Mouse (Mus musculus) c-Kit-positive CD71-positive TER-119-negative erythroid progenitor cells, embryonic 14.5 days (primary cell): Measurements from ENCODE around the gene Glis1.
A peak's percentile ranks its signal among the peaks of the same experiment; 100 is the strongest.

Experiments
- DNase-seq: peaks from one replicate; pipeline ENCODE4 v3.0.0-alpha.2; 2013; ENCODE audit warnings: low read depth

The Glis1 gene

DNA sequence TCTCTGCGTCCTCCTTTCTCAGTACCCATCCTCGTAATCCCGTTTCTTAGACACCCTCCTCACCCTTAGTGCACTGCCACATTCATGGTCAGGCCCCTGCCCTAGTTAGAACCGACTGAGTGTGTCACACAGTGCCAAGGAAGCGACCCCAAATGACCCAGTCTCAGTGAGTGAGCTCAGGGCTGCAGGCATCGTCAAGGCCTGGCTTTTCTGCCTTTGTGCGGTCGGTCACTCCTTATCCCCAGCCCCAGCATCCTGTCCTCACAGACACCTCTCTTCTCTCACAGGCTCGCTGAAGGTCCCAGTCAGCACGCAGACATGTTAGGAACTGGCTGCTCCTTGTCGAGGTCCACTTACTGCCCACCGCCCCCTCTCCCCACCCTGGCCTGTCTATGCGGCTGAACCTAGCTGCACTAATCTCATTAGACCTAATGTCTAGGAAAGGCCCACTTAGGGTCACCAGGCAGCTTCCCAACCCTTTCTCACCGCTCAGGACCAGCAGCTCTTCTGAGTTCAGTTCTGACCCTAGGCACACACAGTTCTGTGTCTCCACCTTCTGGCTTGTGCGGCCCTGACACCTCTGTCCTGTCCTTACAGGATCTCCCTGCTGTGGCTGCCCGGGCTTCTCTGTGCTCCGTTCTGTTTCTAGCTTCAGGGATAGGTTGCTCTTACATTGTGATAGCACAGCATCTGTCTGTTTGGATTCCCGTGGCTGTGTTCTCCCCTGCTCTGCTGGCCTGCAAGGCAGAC, 18.1 kb downstream of the Glis1 start:
- DNase-seq, result no peak

GRCm38 (mm10) chr4:107453141-107453984, 19.0 kb downstream of the Glis1 start:
- peak; percentile 75 for DNase-seq

DNA sequence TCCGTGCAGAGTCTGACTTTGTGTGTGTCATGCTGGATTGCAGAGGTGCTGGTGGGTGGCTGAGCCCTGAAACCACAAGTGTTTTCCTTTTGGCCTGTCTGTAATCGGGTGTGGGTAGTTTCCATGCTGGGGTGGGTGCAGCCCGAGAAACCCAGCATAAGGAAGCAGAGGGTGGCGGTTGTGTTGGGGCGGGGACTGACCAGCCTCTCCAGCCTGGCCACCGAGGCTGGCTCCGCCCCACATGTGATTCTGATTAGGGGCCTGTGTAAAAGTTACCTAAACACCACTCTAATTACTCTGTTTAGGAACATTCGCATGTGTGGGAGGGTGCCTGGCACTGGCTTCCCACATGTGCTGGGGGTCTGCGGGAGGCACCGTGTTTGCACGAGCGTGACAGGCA, 23.2 kb downstream of the Glis1 start:
- DNase-seq, result no peak

DNA sequence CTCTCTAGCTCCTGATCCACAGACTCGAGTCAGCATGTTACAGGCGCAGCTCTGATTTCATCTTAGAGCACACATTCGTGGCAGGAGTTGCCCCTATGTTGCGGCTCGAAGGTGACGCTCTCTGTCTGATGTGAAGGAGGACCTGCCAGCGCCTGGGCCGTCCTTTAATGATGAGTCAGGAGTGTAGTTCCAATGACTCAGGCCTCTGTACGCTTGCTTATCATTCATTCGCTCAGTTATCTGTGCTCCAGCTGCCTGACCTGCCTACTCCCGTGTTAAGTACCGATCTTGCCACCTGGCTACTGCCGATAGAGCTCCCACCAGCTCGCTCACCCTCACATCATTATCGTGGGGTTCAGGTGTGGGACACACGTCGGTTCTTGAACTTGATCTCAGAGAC, 24.5 kb downstream of the Glis1 start:
- peak; percentile 48 for DNase-seq

- DNase-seq, result no peak
Observed at GRCm38 (mm10) chr4:107459461-107459860, 25.1 kb downstream of the Glis1 start.

GRCm38 (mm10) chr4:107460468-107460867, 26.1 kb downstream of the Glis1 start:
- DNase-seq, result no peak

DNA sequence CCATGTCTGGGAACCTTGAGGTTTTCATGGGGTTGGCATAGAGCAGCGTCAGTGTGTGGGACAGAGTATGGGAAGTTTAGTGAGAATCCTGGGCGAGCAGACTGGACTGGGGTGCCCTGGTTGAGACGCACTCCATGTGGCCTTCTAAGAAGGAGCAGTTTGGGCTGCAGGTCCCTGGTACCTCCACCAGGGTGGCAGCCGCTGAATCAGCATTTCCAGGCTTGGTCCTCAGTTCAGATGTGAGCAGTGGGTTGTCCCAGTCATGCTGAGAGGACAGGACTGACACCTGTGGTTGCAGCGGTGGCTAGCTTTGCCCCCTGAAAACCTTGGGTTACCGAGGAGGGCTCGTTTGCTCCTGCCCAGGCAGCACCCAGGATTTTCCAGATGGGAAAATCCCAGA, 33.4 kb downstream of the Glis1 start:
- DNase-seq, result no peak

DNA sequence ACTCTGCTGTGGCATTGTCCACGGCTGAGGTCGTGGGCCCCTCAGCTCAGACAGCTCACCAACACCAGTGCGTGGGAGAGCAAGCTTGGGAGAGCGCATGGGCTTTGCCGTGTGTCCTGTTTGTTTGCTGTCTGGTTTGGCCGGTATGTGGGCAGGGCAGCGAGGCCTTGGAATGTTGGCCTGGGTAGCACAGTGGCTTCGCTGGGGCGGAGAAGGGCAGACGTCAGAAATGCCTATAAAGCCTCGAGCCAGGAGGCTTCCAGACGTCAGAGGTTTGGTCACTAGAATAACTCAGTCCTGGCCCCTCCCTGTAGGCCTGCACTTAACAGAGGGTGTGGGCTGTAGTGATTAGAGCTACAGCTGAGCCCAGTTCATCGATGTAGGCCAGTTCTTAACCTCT, 33.9 kb downstream of the Glis1 start:
- DNase-seq, result no peak

DNA sequence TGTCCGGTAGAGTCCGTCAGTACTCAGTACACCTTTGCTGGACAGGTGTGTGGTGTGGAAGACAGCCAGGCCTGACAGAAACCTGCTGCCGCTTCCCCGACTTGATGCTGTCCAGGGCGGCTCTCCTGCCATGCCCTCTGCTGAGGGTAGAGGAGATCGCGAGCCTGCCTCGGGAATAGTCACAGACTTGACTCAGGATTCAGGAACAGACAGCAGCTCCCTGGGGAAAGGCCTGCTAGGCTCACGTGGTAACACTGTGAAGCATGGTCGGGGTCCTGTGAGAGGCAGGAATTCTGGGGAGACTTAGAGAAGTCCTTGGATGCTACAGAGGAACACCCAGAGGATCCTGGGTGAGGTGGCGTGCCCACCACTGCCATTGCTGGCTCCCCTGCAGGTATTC, 34.4 kb downstream of the Glis1 start:
- DNase-seq, result no peak

DNA sequence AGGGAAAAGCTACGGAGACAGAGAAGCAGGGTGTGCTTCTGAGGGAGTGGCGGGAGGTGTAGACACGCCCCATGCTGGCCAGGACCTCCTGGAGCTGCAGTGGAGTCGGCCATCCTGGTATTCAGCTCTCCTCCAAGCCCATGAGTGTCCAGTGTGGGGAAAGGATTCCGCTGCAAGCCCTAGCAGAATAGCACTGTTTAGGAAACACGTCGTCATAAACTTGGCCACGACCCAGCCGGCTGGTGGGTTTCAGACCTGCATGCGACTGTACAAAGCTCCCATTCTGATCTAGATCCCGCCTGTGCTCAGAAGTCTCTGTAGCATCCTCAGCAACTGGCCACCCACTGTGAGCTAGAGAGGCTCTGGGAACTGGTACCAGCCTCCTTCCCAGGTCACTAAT, 41.9 kb downstream of the Glis1 start:
- no peak for DNase-seq

- no peak for DNase-seq
Observed at GRCm38 (mm10) chr4:107479015-107479414, 44.6 kb downstream of the Glis1 start.

GRCm38 (mm10) chr4:107482541-107482940, 48.1 kb downstream of the Glis1 start:
- no peak for DNase-seq

DNA sequence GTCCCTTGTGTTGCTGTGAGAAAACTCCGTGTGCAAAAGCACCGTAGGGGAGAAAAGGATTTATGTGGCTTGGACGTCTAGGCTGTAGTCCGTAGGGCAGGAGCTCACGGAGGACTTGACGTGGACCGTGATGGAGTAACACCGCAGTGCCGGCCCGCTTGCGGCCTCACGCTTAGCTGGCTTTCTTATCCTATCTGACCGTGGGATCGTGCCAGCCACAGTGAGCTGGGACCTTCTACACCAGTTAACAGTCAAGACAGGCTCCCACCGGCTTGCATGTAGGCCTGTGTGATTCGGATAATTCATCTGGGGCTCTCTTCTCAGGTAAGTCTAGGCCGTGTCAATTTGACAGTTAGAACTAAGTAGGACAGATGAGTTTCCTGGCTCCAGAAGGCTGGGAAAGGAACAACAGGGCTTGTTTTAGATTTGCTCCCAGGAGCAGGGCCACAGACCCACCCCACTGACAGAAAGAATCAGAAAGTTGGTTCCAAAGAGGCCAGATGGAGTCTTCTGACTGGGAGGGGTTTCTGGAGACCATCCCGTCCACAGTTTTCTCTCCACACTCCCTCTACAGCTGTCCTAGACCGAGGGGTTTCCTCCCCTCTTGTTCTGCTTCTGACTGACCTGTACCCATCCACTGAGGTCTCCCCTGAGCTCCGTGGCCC, 49.3 kb downstream of the Glis1 start:
- no peak for DNase-seq

DNA sequence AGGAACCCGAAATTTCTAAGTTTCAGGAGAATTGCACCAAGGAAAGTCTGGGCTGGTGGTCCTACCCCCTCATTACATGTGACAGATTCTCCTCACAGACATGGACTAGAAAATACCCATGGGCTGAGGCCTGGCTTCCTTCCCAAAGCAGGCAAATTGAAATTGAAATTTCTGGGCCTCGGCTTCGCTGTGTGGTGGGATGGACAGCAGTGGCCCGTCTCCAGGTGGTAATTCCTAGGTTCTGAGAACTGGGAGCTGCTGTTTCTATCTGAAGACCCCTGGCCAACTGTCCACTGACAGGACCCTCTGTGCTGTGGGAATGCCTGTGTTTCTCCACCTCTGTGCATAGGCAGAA, 49.8 kb downstream of the Glis1 start:
- no peak for DNase-seq

- DNase-seq, result no peak
Observed at GRCm38 (mm10) chr4:107485903-107486302, 51.5 kb downstream of the Glis1 start.

- DNase-seq, result no peak
Observed at GRCm38 (mm10) chr4:107489121-107489840, 54.9 kb downstream of the Glis1 start.

GRCm38 (mm10) chr4:107492991-107493390, 58.6 kb downstream of the Glis1 start:
- DNase-seq, result no peak

DNA sequence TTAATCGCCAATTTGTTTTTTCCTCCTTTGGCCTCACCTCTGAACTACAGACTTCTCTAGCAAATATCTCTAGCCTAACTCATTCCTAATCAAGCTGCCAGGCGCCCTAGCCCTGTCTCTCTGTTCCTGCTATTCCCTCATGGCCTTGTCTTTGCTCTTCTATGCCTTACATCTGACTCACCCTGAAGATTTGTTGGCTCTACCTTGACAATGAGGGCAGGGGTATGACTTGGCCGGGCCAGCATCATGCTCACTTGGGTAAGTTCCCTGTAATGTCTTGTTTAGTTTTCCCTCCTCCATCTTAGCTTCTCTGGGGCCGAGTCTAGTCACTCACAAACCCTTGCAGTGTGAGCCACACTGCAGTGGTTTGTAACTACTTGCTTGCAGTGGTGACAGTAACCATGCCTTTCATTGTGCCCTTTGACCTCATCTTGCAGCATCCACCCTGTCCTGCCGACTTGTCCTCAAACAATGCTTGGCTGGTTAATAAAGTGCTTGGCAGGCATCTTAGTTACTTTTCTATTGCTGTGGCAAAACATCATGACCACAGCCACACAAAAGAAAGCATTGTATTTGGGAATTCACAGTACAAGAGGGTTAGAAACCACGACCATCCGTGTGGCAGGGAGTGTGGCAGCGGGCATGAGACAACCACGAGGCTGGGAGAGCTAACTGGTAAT, 61.5 kb downstream of the Glis1 start:
- DNase-seq, result no peak

DNA sequence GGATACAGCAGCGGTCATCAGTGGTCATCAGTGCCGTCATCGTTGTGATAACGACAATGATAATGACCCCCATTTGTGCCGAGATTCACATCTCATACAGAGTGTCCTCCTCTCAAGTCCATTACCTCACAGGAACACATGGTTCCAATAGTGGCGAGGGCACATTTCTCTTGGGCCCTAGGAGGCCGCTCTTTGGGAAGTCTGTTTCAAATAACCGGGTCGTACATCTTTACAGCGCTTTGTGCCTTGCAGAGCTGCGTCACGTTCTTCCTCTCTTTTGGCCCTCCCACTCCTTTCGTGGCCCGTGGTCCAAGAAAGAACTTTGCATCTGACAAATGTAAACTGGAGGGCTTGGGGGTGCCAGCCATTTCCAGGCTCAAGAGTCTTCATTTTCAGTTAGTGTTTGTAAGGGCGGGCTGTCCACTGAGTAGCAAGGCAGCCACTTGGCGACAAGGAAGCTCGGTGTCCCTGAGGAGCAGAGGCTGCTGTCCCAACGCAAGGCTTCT, 63.1 kb downstream of the Glis1 start:
- DNase-seq, result no peak

DNA sequence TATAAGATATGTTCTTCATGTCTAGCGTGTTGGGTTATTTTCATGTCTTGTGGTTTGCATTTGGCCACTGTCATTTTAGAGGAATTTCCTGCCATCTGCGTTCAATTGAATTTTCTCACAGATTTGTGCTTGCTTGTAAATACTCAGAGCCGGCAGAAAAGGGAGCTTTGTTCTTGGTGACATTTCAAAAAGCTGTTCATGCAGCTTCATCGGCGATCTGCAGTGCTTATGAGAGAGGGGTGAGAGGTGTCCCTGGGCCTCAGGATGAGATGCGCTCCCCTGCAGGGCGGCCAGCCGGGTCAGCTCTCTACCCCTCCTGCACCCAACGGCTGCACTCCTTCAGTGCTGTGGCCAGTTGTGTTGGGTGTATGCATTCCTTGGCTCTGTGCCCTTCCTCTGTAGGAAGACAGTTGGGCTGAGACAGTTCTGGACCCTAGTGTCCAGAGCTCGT, 68.2 kb downstream of the Glis1 start:
- DNase-seq, result no peak

- DNase-seq, result no peak
Observed at GRCm38 (mm10) chr4:107514981-107515380, 80.6 kb downstream of the Glis1 start.
